Comparison of ENCODE assay signal across 10 mouse cellular contexts in the genomic region with DNA sequence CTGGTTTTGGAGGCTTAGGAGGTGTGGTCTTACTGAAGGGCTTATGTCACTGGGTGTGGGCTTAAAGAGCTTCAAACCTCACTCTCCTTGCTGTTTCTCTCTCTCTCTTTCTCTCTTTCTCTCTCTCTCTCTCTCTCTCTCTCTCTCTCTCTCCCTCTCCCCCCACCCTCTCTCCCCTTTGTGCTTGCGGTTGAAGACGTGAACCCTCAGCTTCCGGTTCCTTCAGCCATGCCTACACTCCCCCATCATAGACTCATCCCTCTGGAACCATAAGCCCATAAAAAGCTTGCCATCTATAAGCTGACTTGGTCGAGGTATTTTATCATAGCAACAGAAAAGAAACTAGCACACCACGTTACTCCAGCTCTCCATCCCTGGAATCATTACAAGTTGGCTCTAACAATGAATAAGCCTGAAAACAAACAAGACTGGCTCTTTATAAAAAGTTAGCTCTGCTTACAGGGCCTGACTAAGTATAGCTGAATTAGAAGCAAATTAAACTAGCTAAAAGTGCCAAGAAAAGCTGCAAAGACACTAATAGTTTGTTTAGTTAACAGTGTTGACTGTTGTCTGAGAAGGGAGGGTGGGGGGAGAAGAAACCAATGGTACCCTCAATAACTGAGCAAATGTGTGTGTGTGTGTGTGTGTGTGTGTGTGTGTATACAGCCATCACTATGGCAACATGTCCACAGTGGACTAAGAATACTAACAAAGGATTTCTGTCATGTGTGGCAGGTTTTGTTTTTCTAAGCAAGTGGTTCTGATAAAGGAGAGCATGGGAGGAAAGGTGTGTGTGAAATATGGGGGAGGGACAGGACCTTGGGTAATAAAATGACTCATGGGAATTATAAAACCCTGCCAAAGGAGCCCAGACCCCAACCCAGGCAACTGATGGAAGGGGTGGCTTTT.
A peak's percentile ranks its signal among the peaks of the same experiment; 100 is the strongest.
DNase-seq lines count a peak whose midpoint lies in the region; ATAC-seq lines count a peak whose summit lies in the region.
"Had no signal": no experiment of that assay in that cellular context is flagged by ENCODE, and none has a peak within 500 bp of the region (broad histone marks: within the 10 kb centered on the region; RNA-seq: fewer than 3 reads in every experiment).

No protein-coding gene starts in this region.

- H3K27ac ChIP-seq in forebrain, embryonic 14.5 days (ENCODE audit: low read depth, low read length) = no peak overlapping the region
- no peak overlapping the region for H3K27ac ChIP-seq in forebrain, embryonic 12.5 days
- no peak overlapping the region for H3K27ac ChIP-seq in forebrain, embryonic 16.5 days (ENCODE audit: low read length)

- H3K4me2 ChIP-seq in forebrain, embryonic 14.5 days (ENCODE audit: low read length) = no peak overlapping the region
- no peak overlapping the region for H3K4me2 ChIP-seq in forebrain, embryonic 12.5 days
- H3K4me2 ChIP-seq in forebrain, embryonic 16.5 days (ENCODE audit: low read length) = no peak overlapping the region
- H3K4me2 ChIP-seq: lung, embryonic 14.5 days had no signal

- H3K9ac ChIP-seq in forebrain, embryonic 14.5 days (ENCODE audit: low read length) = no peak overlapping the region
- H3K9ac ChIP-seq in forebrain, embryonic 12.5 days = no peak overlapping the region
- H3K9ac ChIP-seq in forebrain, embryonic 16.5 days (replicated peaks; ENCODE audit: low read depth, low read length) = no peak overlapping the region
- H3K9ac ChIP-seq: lung, embryonic 14.5 days had no signal

- no peaks in the 10 kb centered on the region for H3K27me3 ChIP-seq in forebrain, embryonic 14.5 days (replicated peaks; ENCODE audit: control insufficient read depth, insufficient read depth, low read length)
- H3K27me3 ChIP-seq in forebrain, embryonic 12.5 days = no peaks in the 10 kb centered on the region
- no peaks in the 10 kb centered on the region for H3K27me3 ChIP-seq in forebrain, embryonic 16.5 days (replicated peaks; ENCODE audit: control insufficient read depth, insufficient read depth, low read length)

- ATAC-seq in forebrain, embryonic 14.5 days = peak; percentile 48; the same call in 1 of the 2 replicates
- no peak for ATAC-seq in forebrain, embryonic 12.5 days (ENCODE audit: low FRiP score)
- ATAC-seq in forebrain, embryonic 16.5 days = peak; percentile 47
- ATAC-seq in megakaryocyte progenitor cell, adult 5-6 weeks (replicated peaks; ENCODE audit: poor library complexity) = 0 out of 2 replicates have a peak, but pooled peaks have one; percentile 34

- 45% methylated on average over 5 of the region's 5 CpGs for WGBS in forebrain, embryonic 14.5 days
- WGBS in forebrain, embryonic 12.5 days = 60% methylated on average over 5 of the region's 5 CpGs
- 36% methylated on average over 5 of the region's 5 CpGs for WGBS in forebrain, embryonic 16.5 days

- peaks cover 6% of the 10 kb centered on the region; the same call in 1 of the 2 replicates for H3K4me1 ChIP-seq in forebrain, embryonic 14.5 days (ENCODE audit: control insufficient read depth, insufficient read depth, low read length)
- H3K4me1 ChIP-seq in forebrain, embryonic 12.5 days = peaks cover 11% of the 10 kb centered on the region
- H3K4me1 ChIP-seq in forebrain, embryonic 16.5 days (replicated peaks; ENCODE audit: control insufficient read depth, insufficient read depth, low read length) = peaks cover 6% of the 10 kb centered on the region; the same call in 1 of the 2 replicates

- peak; percentile 62 for DNase-seq in forebrain, embryonic 14.5 days (ENCODE audit: low spot score)
- DNase-seq in CD4-positive helper T cell, adult 2 months (ENCODE audit: low read depth, low spot score) = peak; percentile 59
- no peak for DNase-seq in B cell, adult 2 months
- DNase-seq in layer of hippocampus, adult 11-12 months (ENCODE audit: low spot score) = no peak
- no peak for DNase-seq in thymus, adult 18-20 months
- DNase-seq: kidney, postnatal 4 days; lung, embryonic 14.5 days had no signal

- no peak overlapping the region for H3K4me3 ChIP-seq in forebrain, embryonic 14.5 days (ENCODE audit: low read depth, low read length)
- no peak overlapping the region for H3K4me3 ChIP-seq in forebrain, embryonic 12.5 days (replicated peaks)
- no peak overlapping the region for H3K4me3 ChIP-seq in forebrain, embryonic 16.5 days (replicated peaks; ENCODE audit: low read length)

- H3K36me3 ChIP-seq in forebrain, embryonic 14.5 days (ENCODE audit: control insufficient read depth, insufficient read depth, low read length) = no peaks in the 10 kb centered on the region
- H3K36me3 ChIP-seq in forebrain, embryonic 12.5 days (replicated peaks) = no peaks in the 10 kb centered on the region
- no peaks in the 10 kb centered on the region for H3K36me3 ChIP-seq in forebrain, embryonic 16.5 days (ENCODE audit: control insufficient read depth, insufficient read depth)

- no peaks in the 10 kb centered on the region for H3K9me3 ChIP-seq in forebrain, embryonic 14.5 days (replicated peaks; ENCODE audit: control insufficient read depth, low read length)
- H3K9me3 ChIP-seq in forebrain, embryonic 12.5 days = no peaks in the 10 kb centered on the region
- no peaks in the 10 kb centered on the region for H3K9me3 ChIP-seq in forebrain, embryonic 16.5 days (ENCODE audit: control insufficient read depth, low read length)

Comparison
In these comparisons a context has a peak if more than half of its experiments do, and no peak if none do; other contexts are left out.
1. DNase-seq: peak in forebrain, embryonic 14.5 days (single experiment) and CD4-positive helper T cell, adult 2 months (single experiment); none in B cell, adult 2 months (0 of 2), layer of hippocampus, adult 11-12 months (single experiment) and thymus, adult 18-20 months (0 of 2).